Mouse (Mus musculus) large intestine, adult 2 months (tissue): ENCODE data around the gene Cdk14. TPM values are rescaled to one million over a fixed set of nuclear protein-coding genes. Genes with fewer than 3 reads are reported as not detected.

Experiments
- DNase-seq: peaks from one replicate; pipeline ENCODE4 v3.0.0-alpha.2; 2012; ENCODE audit warnings: low read depth, low spot score
- WGBS: fragments of 180-500 bp; shearing (Covaris S2); methylation state at CpG from one replicate; pipeline ENCODE4 v1.1.7; 2018; 5-methylcytosine and 5-hydroxymethylcytosine counted together
- polyA plus RNA-seq: library from polyadenylated mRNA; depleted of rRNA; stranded (reverse); fragments of >200 nt; gene quantifications from 2 replicates; pipeline ENCODE4 v1.2.3, GENCODE M21; 2012

The Cdk14 gene
- polyA plus RNA-seq, 1 experiment = 0.89 TPM

- WGBS = 63% methylated on average over 2 of the region's 2 CpGs
- no peak for DNase-seq
These were observed 389.7 kb downstream of the Cdk14 start for GRCm38 (mm10) chr5:5030431-5030830.

GRCm38 (mm10) chr5:5018959-5019358, 401.2 kb downstream of the Cdk14 start:
- 90% methylated on average over 3 of the region's 3 CpGs for WGBS
- no peak for DNase-seq

GRCm38 (mm10) chr5:5018242-5018641, 401.9 kb downstream of the Cdk14 start:
- 78% methylated on average over 2 of the region's 2 CpGs for WGBS
- DNase-seq = no peak

- no peak for DNase-seq
- 88% methylated on average over 3 of the region's 3 CpGs for WGBS
These were observed 406.3 kb downstream of the Cdk14 start for GRCm38 (mm10) chr5:5013783-5014182.

- 70% methylated on average over 7 of the region's 7 CpGs for WGBS
- DNase-seq = no peak
These were observed 407.4 kb downstream of the Cdk14 start for GRCm38 (mm10) chr5:5012521-5013346.

GRCm38 (mm10) chr5:5008153-5008745, 411.9 kb downstream of the Cdk14 start:
- WGBS = 91% methylated on average over 4 of the region's 4 CpGs

GRCm38 (mm10) chr5:5007489-5008152, 412.5 kb downstream of the Cdk14 start:
- DNase-seq = no peak
- WGBS = 79% methylated on average over 15 of the region's 15 CpGs

More at GRCm38 (mm10) chr5:5008153-5008745, 411.9 kb downstream of the Cdk14 start:
- DNase-seq = no peak

GRCm38 (mm10) chr5:5005633-5006032, 414.5 kb downstream of the Cdk14 start:
- no peak for DNase-seq
- 69% methylated on average over 1 of the region's 1 CpGs for WGBS

- DNase-seq = no peak
- 92% methylated on average over 2 of the region's 2 CpGs for WGBS
These were observed 415.4 kb downstream of the Cdk14 start for GRCm38 (mm10) chr5:5004740-5005139.

- DNase-seq = no peak
- 82% methylated on average over 4 of the region's 4 CpGs for WGBS
These were observed 426.9 kb downstream of the Cdk14 start for GRCm38 (mm10) chr5:4993192-4993601.

GRCm38 (mm10) chr5:4991023-4991422, 429.1 kb downstream of the Cdk14 start:
- no peak for DNase-seq
- WGBS = 72% methylated on average over 2 of the region's 2 CpGs

GRCm38 (mm10) chr5:4990237-4990636, 429.9 kb downstream of the Cdk14 start:
- DNase-seq = no peak
- WGBS = 78% methylated on average over 5 of the region's 5 CpGs

- DNase-seq = no peak
- WGBS = 91% methylated on average over 2 of the region's 2 CpGs
These were observed 433.9 kb downstream of the Cdk14 start for GRCm38 (mm10) chr5:4986181-4986580.

GRCm38 (mm10) chr5:4979551-4979950, 440.6 kb downstream of the Cdk14 start:
- WGBS = 86% methylated on average over 4 of the region's 4 CpGs
- no peak for DNase-seq

- DNase-seq = no peak
- 87% methylated on average over 1 of the region's 1 CpGs for WGBS
These were observed 446.7 kb downstream of the Cdk14 start for GRCm38 (mm10) chr5:4973408-4973807.

GRCm38 (mm10) chr5:4962063-4962610, 458.0 kb downstream of the Cdk14 start:
- WGBS = 48% methylated on average over 15 of the region's 15 CpGs
- DNase-seq = peak; percentile 31

GRCm38 (mm10) chr5:4961636-4962035, 458.5 kb downstream of the Cdk14 start:
- WGBS = 72% methylated on average over 1 of the region's 1 CpGs
- DNase-seq = no peak

- DNase-seq = no peak
- 37% methylated on average over 5 of the region's 5 CpGs for WGBS
These were observed 460.7 kb downstream of the Cdk14 start for GRCm38 (mm10) chr5:4959446-4959845.

GRCm38 (mm10) chr5:4955993-4956392, 464.1 kb downstream of the Cdk14 start:
- DNase-seq = no peak
- 87% methylated on average over 7 of the region's 7 CpGs for WGBS

GRCm38 (mm10) chr5:4955392-4955791, 464.7 kb downstream of the Cdk14 start:
- no peak for DNase-seq
- WGBS = 79% methylated on average over 2 of the region's 2 CpGs
